Comparison of ENCODE assay signal across 16 mouse cellular contexts in the genomic region with DNA sequence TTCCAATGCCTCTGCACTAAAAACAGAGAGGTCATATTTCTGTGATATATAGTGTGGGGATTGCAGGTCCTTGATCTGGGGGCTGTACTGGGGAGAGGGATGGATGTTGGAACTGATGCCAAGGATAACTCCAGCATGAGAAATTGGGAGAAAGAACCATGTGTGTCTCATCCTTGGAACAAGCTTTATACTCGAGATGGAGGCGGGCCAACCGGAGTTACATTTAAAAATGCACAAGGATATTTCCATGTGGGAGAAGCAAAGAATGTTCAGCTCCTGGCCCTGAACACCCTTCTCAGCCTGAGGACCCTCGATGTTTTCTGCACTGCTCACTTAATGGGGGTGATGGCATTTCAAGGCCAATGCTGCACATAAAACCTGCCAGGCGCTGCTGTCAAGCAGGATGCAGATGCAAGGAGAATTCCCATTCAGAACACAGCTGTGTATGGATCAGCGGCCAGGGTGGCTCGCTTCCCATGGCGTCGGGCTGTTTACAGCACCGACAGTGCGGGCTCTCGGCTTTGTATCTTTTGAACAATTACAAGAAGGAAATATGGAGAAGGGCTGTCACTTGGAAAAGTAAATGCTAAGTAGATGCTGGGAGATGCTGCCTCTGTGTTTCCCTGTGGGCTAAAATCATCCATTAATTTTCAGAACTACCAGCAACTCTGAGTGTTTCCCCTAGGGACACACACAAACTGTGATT.
DNase-seq lines count a peak whose midpoint lies in the region; ATAC-seq and TF ChIP-seq lines count a peak whose summit lies in the region.
"Had no signal": no experiment of that assay in that cellular context is flagged by ENCODE, and none has a peak within 500 bp of the region (broad histone marks: within the 10 kb centered on the region; RNA-seq: fewer than 3 reads in every experiment).

No protein-coding gene starts in this region.

- no peak overlapping the region for H3K4me3 ChIP-seq in hindbrain, embryonic 10.5 days
- H3K4me3 ChIP-seq in hindbrain, embryonic 11.5 days (ENCODE audit: low read depth, low read length): no peak overlapping the region
- no peak overlapping the region for H3K4me3 ChIP-seq in hindbrain, embryonic 12.5 days
- H3K4me3 ChIP-seq in neural tube, embryonic 12.5 days: no peak overlapping the region
- H3K4me3 ChIP-seq: embryonic facial prominence, embryonic 13.5 days; heart, embryonic 10.5 days; myocyte had no signal

- 72% methylated on average over 12 of the region's 12 CpGs for WGBS in hindbrain, embryonic 10.5 days
- WGBS in hindbrain, embryonic 11.5 days: 64% methylated on average over 12 of the region's 12 CpGs
- 66% methylated on average over 12 of the region's 12 CpGs for WGBS in hindbrain, embryonic 12.5 days
- WGBS in neural tube, embryonic 12.5 days: 39% methylated on average over 12 of the region's 12 CpGs

- no peak for TF ChIP-seq POLR2A in brain, embryonic 14.5 days (IDR thresholded peaks at IDR 0.05; ENCODE audit: borderline replicate concordance, extremely low read depth, insufficient read depth, insufficient read length, poor library complexity, severe bottlenecking)

- no peak overlapping the region for H3K4me2 ChIP-seq in hindbrain, embryonic 11.5 days (replicated peaks; ENCODE audit: low read depth, low read length)
- no peak overlapping the region for H3K4me2 ChIP-seq in hindbrain, embryonic 12.5 days (replicated peaks)
- H3K4me2 ChIP-seq in neural tube, embryonic 12.5 days (replicated peaks): 0 out of 2 replicates have a peak overlapping the region, but pooled peaks have one; percentile 3
- H3K4me2 ChIP-seq: embryonic facial prominence, embryonic 13.5 days had no signal

- no peak for DNase-seq in hindbrain, embryonic 10.5 days (ENCODE audit: low spot score)
- no peak for DNase-seq in hindbrain, embryonic 11.5 days (ENCODE audit: low spot score)
- peak; percentile 68 for DNase-seq in brain, embryonic 14.5 days (ENCODE audit: low read depth)
- DNase-seq in thymus, postnatal 25 days: no peak
- DNase-seq in testis, postnatal 10 days (ENCODE audit: low spot score): no peak
- no peak for DNase-seq in ovary, adult 18-20 months (ENCODE audit: low spot score)
- DNase-seq: cerebellum, postnatal 14 days; heart, postnatal 36 days; kidney, adult 9 months; layer of hippocampus, adult 9-11 months had no signal

- peaks cover 11% of the 10 kb centered on the region for H3K4me1 ChIP-seq in hindbrain, embryonic 10.5 days (replicated peaks)
- no peaks in the 10 kb centered on the region for H3K4me1 ChIP-seq in hindbrain, embryonic 11.5 days (replicated peaks; ENCODE audit: control insufficient read depth, insufficient read depth, low read length)
- H3K4me1 ChIP-seq in hindbrain, embryonic 12.5 days: peaks cover 16% of the 10 kb centered on the region
- peaks cover 11% of the 10 kb centered on the region for H3K4me1 ChIP-seq in neural tube, embryonic 12.5 days
- H3K4me1 ChIP-seq: embryonic facial prominence, embryonic 13.5 days had no signal

- no peak overlapping the region for H3K9ac ChIP-seq in hindbrain, embryonic 11.5 days (ENCODE audit: low read depth, low read length)
- no peak overlapping the region for H3K9ac ChIP-seq in hindbrain, embryonic 12.5 days
- H3K9ac ChIP-seq in neural tube, embryonic 12.5 days: no peak overlapping the region
- H3K9ac ChIP-seq: embryonic facial prominence, embryonic 13.5 days had no signal

- no peaks in the 10 kb centered on the region for H3K27me3 ChIP-seq in hindbrain, embryonic 10.5 days (ENCODE audit: insufficient read depth, poor library complexity, severe bottlenecking)
- H3K27me3 ChIP-seq in hindbrain, embryonic 11.5 days (ENCODE audit: control insufficient read depth, insufficient read depth, low read length): no peaks in the 10 kb centered on the region
- H3K27me3 ChIP-seq in hindbrain, embryonic 12.5 days: no peaks in the 10 kb centered on the region
- H3K27me3 ChIP-seq in neural tube, embryonic 12.5 days (replicated peaks): no peaks in the 10 kb centered on the region
- H3K27me3 ChIP-seq: embryonic facial prominence, embryonic 13.5 days had no signal

- peak overlapping the region; percentile 9; the same call in 1 of the 2 replicates for H3K27ac ChIP-seq in hindbrain, embryonic 10.5 days
- H3K27ac ChIP-seq in hindbrain, embryonic 11.5 days (ENCODE audit: low read depth, low read length): no peak overlapping the region
- peak overlapping the region; percentile 23; the same call in 1 of the 2 replicates for H3K27ac ChIP-seq in hindbrain, embryonic 12.5 days
- peak overlapping the region; percentile 60; the same call in 1 of the 2 replicates for H3K27ac ChIP-seq in neural tube, embryonic 12.5 days
- H3K27ac ChIP-seq: embryonic facial prominence, embryonic 13.5 days; heart, embryonic 10.5 days; macrophage had no signal

- no peaks in the 10 kb centered on the region for H3K36me3 ChIP-seq in hindbrain, embryonic 10.5 days
- no peaks in the 10 kb centered on the region for H3K36me3 ChIP-seq in hindbrain, embryonic 11.5 days (ENCODE audit: control insufficient read depth, insufficient read depth, low read length)
- no peaks in the 10 kb centered on the region for H3K36me3 ChIP-seq in hindbrain, embryonic 12.5 days
- no peaks in the 10 kb centered on the region for H3K36me3 ChIP-seq in neural tube, embryonic 12.5 days
- H3K36me3 ChIP-seq: embryonic facial prominence, embryonic 13.5 days; heart, embryonic 10.5 days had no signal

- no peak for TF ChIP-seq CTCF in brain, embryonic 14.5 days (IDR thresholded peaks at IDR 0.05; ENCODE audit: borderline replicate concordance, extremely low read depth, insufficient read depth, insufficient read length)

- no peaks in the 10 kb centered on the region for H3K9me3 ChIP-seq in hindbrain, embryonic 10.5 days
- no peaks in the 10 kb centered on the region for H3K9me3 ChIP-seq in hindbrain, embryonic 11.5 days (ENCODE audit: control insufficient read depth, low read length)
- no peaks in the 10 kb centered on the region for H3K9me3 ChIP-seq in hindbrain, embryonic 12.5 days (replicated peaks)
- H3K9me3 ChIP-seq in neural tube, embryonic 12.5 days: no peaks in the 10 kb centered on the region
- H3K9me3 ChIP-seq: embryonic facial prominence, embryonic 13.5 days; heart, embryonic 10.5 days had no signal

- ATAC-seq in hindbrain, embryonic 11.5 days (ENCODE audit: low FRiP score): no peak
- peak; percentile 57; the same call in 1 of the 2 replicates for ATAC-seq in hindbrain, embryonic 12.5 days (ENCODE audit: low FRiP score)
- peak; percentile 71 for ATAC-seq in neural tube, embryonic 12.5 days (ENCODE audit: low FRiP score, low read depth)
